In the genomic region with DNA sequence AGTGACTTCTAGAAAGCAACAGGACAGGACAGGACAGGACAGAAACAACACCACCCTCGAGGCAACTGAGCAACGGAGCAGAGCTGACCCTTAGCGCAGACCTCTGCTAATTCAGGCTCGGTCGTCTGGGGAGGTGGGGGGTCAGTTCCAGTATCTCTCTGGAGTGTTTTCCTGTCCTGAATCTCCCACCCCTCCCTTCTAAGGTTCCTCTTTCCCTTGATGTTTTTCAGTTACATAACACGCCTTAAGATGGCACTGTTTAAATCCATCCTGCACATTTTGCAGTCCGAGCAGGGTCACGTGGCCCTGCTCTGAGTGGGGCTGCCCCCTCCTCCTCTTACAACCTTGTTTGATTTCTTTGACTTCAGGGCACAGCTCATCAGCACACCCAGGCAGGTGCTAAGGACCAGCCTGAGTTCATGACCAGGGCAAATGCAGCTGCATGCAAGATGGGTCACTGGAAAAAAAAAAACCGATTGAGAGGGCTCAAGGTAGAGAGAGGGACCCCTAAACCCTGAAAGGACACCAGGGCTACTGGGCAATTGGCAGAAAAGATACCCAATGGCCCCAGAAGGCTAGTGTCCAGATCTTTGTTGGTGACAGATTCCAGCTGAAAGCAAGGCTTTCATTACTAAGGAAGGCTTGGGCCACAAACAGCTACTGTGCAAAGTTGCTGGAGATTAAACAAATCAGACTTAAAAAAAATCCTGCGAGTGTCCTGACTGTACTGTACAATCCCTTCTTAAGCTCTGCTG, we compare ENCODE assay signal across 8 mouse cellular contexts. TPM values are rescaled to one million over a fixed set of nuclear protein-coding genes. Genes with fewer than 3 reads are reported as not detected.
A peak's percentile ranks its signal among the peaks of the same experiment; 100 is the strongest.
DNase-seq lines count a peak whose midpoint lies in the region; ATAC-seq lines count a peak whose summit lies in the region.

No protein-coding gene starts in this region.

- peak overlapping the region; percentile 98 for H3K4me2 ChIP-seq in limb, embryonic 12.5 days

- peak; percentile 79 for DNase-seq in cerebellum, adult 11-12 months
- no peak for DNase-seq in cerebellum, postnatal 4 days (ENCODE audit: low spot score in 2 of 2)
- DNase-seq in A20 (ENCODE audit: low read depth, low spot score): peak; percentile 42
- DNase-seq in embryonic facial prominence, embryonic 10.5 days (ENCODE audit: low spot score): peak; percentile 49
- no peak for DNase-seq in urinary bladder, adult 2 months (ENCODE audit: low spot score)
- DNase-seq in left cerebral cortex, adult 18-20 months (ENCODE audit: low spot score in 2 of 2): no peak
- DNase-seq in kidney, postnatal 25 days: no peak

- no peaks in the 10 kb centered on the region for H3K36me3 ChIP-seq in embryonic facial prominence, embryonic 10.5 days (replicated peaks)
- H3K36me3 ChIP-seq in limb, embryonic 12.5 days: no peaks in the 10 kb centered on the region

- peak overlapping the region; percentile 67 for H3K4me3 ChIP-seq in embryonic facial prominence, embryonic 10.5 days
- peak overlapping the region; percentile 54 for H3K4me3 ChIP-seq in limb, embryonic 12.5 days (replicated peaks)

- no peak overlapping the region for H3K27ac ChIP-seq in embryonic facial prominence, embryonic 10.5 days (replicated peaks)
- H3K27ac ChIP-seq in limb, embryonic 12.5 days: no peak overlapping the region

- 7% methylated on average over 10 of the region's 10 CpGs for WGBS in embryonic facial prominence, embryonic 10.5 days
- WGBS in limb, embryonic 12.5 days: 7% methylated on average over 10 of the region's 10 CpGs

- H3K4me1 ChIP-seq in embryonic facial prominence, embryonic 10.5 days: peaks cover 58% of the 10 kb centered on the region
- peaks cover 52% of the 10 kb centered on the region for H3K4me1 ChIP-seq in limb, embryonic 12.5 days (replicated peaks)

- no peak overlapping the region for H3K9ac ChIP-seq in limb, embryonic 12.5 days (replicated peaks)

- H3K9me3 ChIP-seq in embryonic facial prominence, embryonic 10.5 days: no peaks in the 10 kb centered on the region
- no peaks in the 10 kb centered on the region for H3K9me3 ChIP-seq in limb, embryonic 12.5 days

- peaks cover 100% of the 10 kb centered on the region for H3K27me3 ChIP-seq in embryonic facial prominence, embryonic 10.5 days (replicated peaks; ENCODE audit: low read depth, poor library complexity, severe bottlenecking)
- H3K27me3 ChIP-seq in limb, embryonic 12.5 days: peaks cover 100% of the 10 kb centered on the region

- ATAC-seq in limb, embryonic 12.5 days (ENCODE audit: insufficient number of reproducible peaks, insufficient read depth, low FRiP score, low TSS enrichment, low read depth): no peak

RNA-seq across cellular contexts. Expression of a gene that starts 1.6 kb away (rescaled TPM):
- polyA plus RNA-seq in embryonic facial prominence, embryonic 10.5 days (2016; fragmentation: Nextera tagmentation; extraction: Ambion mirVana): 1.9 and 2.6 TPM in 2 replicates
- polyA plus RNA-seq in limb, embryonic 12.5 days (2016; fragmentation: Nextera tagmentation; extraction: Ambion mirVana): 1.0 and 1.4 TPM in 2 replicates
- 1.8 and 2.3 TPM in 2 replicates for polyA plus RNA-seq in urinary bladder, adult 2 months (2012; rRNA removed)
- total RNA-seq in left cerebral cortex, adult 18-20 months (2021): 100 to 1,000 TPM; 226 to 265 TPM

RNA-seq across cellular contexts. Expression of a gene that starts 54.8 kb away (rescaled TPM):
- polyA plus RNA-seq in embryonic facial prominence, embryonic 10.5 days (2016; fragmentation: Nextera tagmentation; extraction: Ambion mirVana): 21.1 and 21.2 TPM in 2 replicates
- 21.3 and 21.6 TPM in 2 replicates for polyA plus RNA-seq in limb, embryonic 12.5 days (2016; fragmentation: Nextera tagmentation; extraction: Ambion mirVana)
- polyA plus RNA-seq in urinary bladder, adult 2 months (2012; rRNA removed): 15.7 and 17.7 TPM in 2 replicates
- total RNA-seq in left cerebral cortex, adult 18-20 months (2021): 10 to 100 TPM; 32.2 to 35.1 TPM

RNA-seq across cellular contexts. Expression of a gene that starts 56.8 kb away (rescaled TPM):
- 14.4 and 15.7 TPM in 2 replicates for polyA plus RNA-seq in embryonic facial prominence, embryonic 10.5 days (2016; fragmentation: Nextera tagmentation; extraction: Ambion mirVana)
- 17.7 and 18.6 TPM in 2 replicates for polyA plus RNA-seq in limb, embryonic 12.5 days (2016; fragmentation: Nextera tagmentation; extraction: Ambion mirVana)
- 14.1 and 18.6 TPM in 2 replicates for polyA plus RNA-seq in urinary bladder, adult 2 months (2012; rRNA removed)
- total RNA-seq in left cerebral cortex, adult 18-20 months (2021): 10 to 100 TPM; 63.1 to 64.1 TPM

Comparison
In these comparisons a context has a peak if more than half of its experiments do, and no peak if none do; other contexts are left out.
1. DNase-seq: peak in cerebellum, adult 11-12 months (single experiment), A20 (single experiment) and embryonic facial prominence, embryonic 10.5 days (single experiment); none in cerebellum, postnatal 4 days (0 of 2), urinary bladder, adult 2 months (single experiment), left cerebral cortex, adult 18-20 months (0 of 2) and kidney, postnatal 25 days (0 of 2).